Mouse (Mus musculus) liver, adult 10 weeks (tissue): Measurements from ENCODE around the gene B4galnt1. TPM values are rescaled to one million over a fixed set of nuclear protein-coding genes. Genes with fewer than 3 reads are reported as not detected.

Source experiments
- polyA plus RNA-seq: library from polyadenylated mRNA; stranded (reverse); fragments of 350-450 nt; fragmentation: Illumina TruSeq; extraction: RNeasy Lipid Tissue Mini Kit (QIAGEN cat#74804); gene quantifications from one replicate; pipeline ENCODE4 v1.2.3, GENCODE M21; 2014; ENCODE audit warnings: low read depth, low replicate concordance

Gene B4galnt1
- polyA plus RNA-seq: 5.3 TPM

DNA sequence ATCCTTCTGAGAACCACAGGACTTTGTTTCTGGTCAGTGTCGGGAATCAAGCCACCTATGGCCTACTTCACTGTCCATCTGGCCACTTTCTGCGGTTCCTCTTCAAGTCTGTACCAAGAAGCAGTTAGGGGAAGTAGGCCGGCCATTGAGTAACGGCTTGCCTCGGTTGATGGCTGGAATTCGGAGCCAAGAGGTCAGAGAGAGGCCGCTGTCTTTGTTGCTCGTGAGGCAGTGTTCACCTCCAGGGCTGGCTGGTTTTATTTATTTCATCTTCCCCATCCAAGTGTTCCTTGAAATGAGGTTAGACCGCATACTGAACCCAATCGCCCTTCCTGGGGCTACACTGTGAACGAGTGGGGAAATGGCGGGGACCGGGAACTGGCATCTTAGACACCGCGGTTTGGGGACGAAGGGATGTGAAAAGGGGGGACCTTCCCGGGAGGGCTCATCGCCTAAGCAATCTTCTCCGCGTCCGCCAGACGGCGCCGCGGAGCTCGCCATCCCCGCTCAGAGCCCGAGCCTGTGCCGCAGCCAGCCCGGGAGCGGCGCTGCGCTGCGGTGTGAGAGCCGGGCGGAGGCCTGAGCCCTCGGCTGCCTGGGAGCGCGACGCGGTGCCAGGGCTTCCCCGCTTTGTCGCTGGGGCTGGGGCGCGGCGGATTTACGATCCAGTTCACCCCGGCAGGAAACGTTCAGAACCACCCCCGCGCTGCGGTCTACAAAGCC, at the start of gene B4galnt1:
Gene B4galnt1 (plus strand): TSS at position 595 of the 723 bp plus-strand sequence.

DNA sequence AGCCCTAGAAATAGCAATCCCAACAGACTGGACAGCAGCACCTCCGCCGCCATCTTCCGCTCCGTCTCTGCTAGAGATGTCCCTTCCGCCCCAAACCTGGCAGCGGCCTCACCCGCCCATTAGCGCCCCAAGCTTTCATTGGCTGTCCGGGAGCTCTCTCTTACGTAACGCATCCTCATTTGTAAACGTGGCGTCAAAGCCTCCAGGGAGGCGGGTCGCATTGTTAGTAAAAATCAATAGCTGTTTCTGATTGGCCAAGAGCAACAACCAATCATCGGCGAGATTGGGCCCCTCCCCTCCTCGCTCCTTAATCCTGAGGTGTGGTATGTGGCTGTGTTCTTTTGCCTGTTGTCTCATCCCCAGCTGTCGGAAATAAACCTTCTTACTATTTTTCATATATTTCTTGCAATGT, 44.0 kb upstream of the B4galnt1 start, which contains the start of gene Os9:
Gene Os9 (minus strand): TSS at position 66 of the 412 bp plus-strand sequence.

DNA sequence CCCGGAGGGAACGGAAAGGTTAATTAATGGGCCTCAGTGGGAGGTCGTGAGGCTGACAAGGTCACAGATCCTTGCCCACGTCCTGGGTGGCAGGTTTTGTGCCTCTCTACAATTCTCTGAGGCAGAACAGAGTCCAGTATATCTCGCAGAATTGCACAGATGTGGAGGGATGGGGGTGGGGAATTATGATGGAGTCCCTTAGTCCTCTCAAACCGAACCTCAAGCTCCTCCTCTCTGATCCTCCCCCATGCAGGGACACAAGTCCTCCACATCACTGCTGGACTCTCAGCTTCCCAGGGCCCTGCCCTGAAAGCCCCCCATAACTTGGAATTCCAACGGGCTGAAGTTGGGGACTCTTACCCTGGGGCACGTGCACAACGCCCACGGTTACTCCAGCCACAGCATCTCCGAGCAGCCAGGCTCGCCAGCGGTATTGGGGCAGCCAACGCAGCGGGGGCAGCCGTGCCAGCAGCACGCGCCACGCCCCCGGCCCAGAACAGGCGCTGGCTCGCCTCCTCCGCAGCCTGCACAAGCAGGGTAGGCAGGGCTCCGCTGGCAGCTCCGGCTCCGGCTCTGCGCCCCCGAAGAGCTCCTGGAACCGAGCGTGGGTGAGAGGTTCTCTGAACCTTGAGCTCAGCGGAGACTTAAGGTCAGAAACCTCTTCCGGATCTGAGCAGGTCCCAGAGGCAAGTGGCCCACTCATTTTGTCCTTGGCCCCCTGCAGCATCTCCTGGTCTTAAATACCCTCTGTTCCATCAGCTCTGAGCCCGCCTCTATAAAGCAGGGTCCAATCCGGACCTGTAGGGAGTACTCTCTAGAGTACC, 15.1 kb downstream of the B4galnt1 start, which contains the start of gene Slc26a10:
Gene Slc26a10 (minus strand): TSS at position 775 of the 824 bp plus-strand sequence.

DNA sequence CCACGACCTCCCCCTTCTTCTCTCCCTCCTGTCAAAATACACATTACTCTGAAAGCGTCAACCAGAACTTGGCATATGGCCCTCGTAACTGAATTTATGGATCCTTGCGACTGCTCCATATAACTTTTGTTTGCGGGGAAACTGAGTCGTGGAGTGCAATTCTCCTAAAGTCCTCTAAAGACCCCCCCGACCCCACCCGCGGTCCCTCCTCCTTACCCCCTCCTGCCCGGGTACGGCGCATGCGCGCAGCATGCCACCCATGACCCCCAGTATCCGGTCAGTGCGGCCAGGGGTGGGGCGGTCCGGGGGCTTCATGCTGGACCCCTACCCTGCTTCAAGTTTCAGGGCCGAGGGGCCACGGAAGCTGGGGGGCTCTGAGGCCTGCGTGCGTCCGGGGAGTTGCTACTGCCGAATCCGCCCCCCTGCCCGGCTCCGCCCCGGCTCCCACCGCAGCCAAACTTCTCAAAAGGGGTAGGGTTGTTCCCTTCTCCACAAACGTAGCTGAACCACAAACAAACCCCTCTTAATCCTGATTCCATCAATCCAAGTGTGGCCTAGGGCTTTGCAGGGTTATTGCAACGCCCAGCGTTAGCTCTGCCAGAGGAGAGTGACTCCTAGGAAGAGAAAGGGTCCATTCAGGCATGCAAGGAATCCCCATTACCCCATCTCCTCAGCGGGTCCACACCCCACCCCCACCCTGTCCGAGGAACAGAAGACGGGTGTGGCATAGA, 24.8 kb downstream of the B4galnt1 start, which contains the start of gene Arhgef25:
Gene Arhgef25 (minus strand): TSS at position 433 of the 731 bp plus-strand sequence.

DNA sequence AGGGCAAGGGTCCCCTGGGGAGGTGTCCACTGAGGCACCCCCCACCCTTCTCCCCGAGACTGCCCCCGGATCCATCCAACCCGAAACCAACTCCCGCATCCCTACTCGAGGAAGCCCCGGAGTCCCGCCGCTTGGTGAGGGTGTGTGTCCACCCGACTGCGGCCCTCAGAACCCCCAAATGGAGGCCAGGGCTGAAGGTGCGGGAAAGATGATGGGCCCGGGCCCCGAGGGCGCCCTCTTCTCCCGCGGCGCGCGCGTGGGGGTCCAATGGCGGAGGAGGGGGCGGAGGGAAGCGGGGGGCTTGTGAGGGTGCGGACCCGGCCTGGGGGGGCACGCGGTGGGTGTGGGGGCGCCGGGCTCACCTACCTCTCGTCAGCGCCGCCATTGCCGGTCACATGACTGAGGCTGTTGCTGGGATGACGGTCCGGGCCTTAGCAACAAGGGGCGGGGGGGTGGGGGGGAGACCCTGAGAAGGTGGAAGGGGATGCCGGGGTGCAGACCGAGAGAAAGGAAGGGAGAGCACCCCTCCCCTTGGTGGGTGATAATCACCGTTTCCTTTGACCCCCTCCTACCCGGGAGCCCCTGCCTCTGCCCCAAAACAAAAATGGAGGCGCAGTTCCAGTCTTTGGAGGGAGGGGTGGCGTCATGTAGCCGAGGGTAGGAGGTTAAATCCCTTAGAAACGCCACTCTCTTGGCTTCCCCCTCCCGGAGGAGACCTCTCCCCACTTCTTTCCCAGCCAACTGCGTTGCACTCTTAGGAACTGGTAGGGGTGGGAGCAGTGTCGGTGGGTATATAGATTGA, 30.5 kb downstream of the B4galnt1 start, which contains the start of gene Dtx3:
Gene Dtx3 (minus strand): TSS at position 401 of the 802 bp plus-strand sequence.

DNA sequence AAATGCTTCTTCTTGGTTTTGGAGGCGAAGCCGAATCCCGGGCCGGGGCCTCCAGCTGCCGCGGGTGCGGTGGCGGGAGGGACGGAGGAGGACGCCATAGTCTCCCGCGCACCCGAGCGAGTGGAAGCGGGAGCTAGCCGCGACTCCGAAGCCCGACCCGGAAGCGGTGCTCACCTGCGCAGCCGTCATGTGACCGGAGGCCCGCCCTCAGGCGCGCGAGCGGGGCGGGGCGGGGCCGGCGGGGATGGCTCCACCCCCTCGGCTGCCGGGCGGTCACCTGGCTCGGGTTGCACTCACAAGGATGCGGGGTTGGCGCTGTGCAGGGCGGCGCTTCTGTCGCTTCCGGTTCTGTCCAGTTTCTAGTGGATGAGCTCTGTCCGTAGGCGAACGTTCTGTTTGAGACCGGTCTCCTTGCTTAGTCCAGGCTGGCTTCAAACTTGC, 46.4 kb downstream of the B4galnt1 start, which contains the start of gene Pip4k2c:
Gene Pip4k2c (minus strand): TSS at position 172 of the 441 bp plus-strand sequence.

Other genes with a start within 250 kb of the B4galnt1 start
- gene Ctdsp2, start 186.5 kb upstream of the B4galnt1 start, polyA plus RNA-seq: 9.4 TPM
- gene Avil, start 164.5 kb upstream of the B4galnt1 start, polyA plus RNA-seq: not detected
- 10.8 TPM for gene Tsfm, start 134.4 kb upstream of the B4galnt1 start, polyA plus RNA-seq
- 3.3 TPM for gene Mettl1, start 123.8 kb upstream of the B4galnt1 start, polyA plus RNA-seq
- not detected for gene Eef1akmt3, start 123.7 kb upstream of the B4galnt1 start, polyA plus RNA-seq
- not detected for gene Cyp27b1, start 117.0 kb upstream of the B4galnt1 start, polyA plus RNA-seq
- gene March9, start 105.0 kb upstream of the B4galnt1 start, polyA plus RNA-seq: not detected
- 18.1 TPM for gene Cdk4, start 101.7 kb upstream of the B4galnt1 start, polyA plus RNA-seq
- gene Tspan31, start 95.0 kb upstream of the B4galnt1 start, polyA plus RNA-seq: 166 TPM
- gene Agap2, start 89.9 kb upstream of the B4galnt1 start, polyA plus RNA-seq: not detected
- 25.1 TPM for gene Os9, start 44.1 kb upstream of the B4galnt1 start, polyA plus RNA-seq
- gene Slc26a10, start 15.4 kb downstream of the B4galnt1 start, polyA plus RNA-seq: 1.7 TPM
- gene Arhgef25, start 24.9 kb downstream of the B4galnt1 start, polyA plus RNA-seq: 1.2 TPM
- gene Dtx3, start 30.5 kb downstream of the B4galnt1 start, polyA plus RNA-seq: 0.64 TPM
- gene Pip4k2c, start 46.4 kb downstream of the B4galnt1 start, polyA plus RNA-seq: 5.8 TPM
- gene Kif5a, start 98.1 kb downstream of the B4galnt1 start, polyA plus RNA-seq: 0.13 TPM
- 20.1 TPM for gene Dctn2, start 101.1 kb downstream of the B4galnt1 start, polyA plus RNA-seq
- 1.9 TPM for gene Mbd6, start 123.8 kb downstream of the B4galnt1 start, polyA plus RNA-seq
- 13.9 TPM for gene Mars, start 146.6 kb downstream of the B4galnt1 start, polyA plus RNA-seq
- 0.29 TPM for gene Arhgap9, start 156.7 kb downstream of the B4galnt1 start, polyA plus RNA-seq
- not detected for gene Gli1, start 176.7 kb downstream of the B4galnt1 start, polyA plus RNA-seq
- 8.0 TPM for gene Inhbe, start 189.2 kb downstream of the B4galnt1 start, polyA plus RNA-seq
- 29.8 TPM for gene Inhbc, start 205.2 kb downstream of the B4galnt1 start, polyA plus RNA-seq
- 121 TPM for gene R3hdm2, start 215.1 kb downstream of the B4galnt1 start, polyA plus RNA-seq